Mouse (Mus musculus) liver, embryonic 16.5 days (tissue): Measurements from ENCODE around the gene Kmt2a. TPM values are rescaled to one million over a fixed set of nuclear protein-coding genes. Genes with fewer than 3 reads are reported as not detected.
A peak's percentile ranks its signal among the peaks of the same experiment; 100 is the strongest.
"Not testable (repeated sequence)": the region's sequence is repeated elsewhere in the genome, so short reads cannot be mapped to it uniquely, and the experiment has no call there.

ENCODE experiments used
- ATAC-seq: fragments of 200-750 bp; cut with Nextera tagmentation; 2 replicates; pipeline ENCODE4 v1.8.0; 2017; ENCODE audit warnings: low read depth, mild to moderate bottlenecking, moderate number of reproducible peaks, moderate library complexity
- H3K27ac ChIP-seq: fragments of 300-500 bp; sonication (generic); 2 replicates; pipeline ENCODE4 v1.5.1; 2014; ENCODE audit warnings: mild to moderate bottlenecking, low read length
- H3K27me3 ChIP-seq: fragments of 300-500 bp; sonication (generic); 2 replicates; pipeline ENCODE4 v1.6.1; 2014; ENCODE audit warnings: low read depth, low read length, mixed read lengths; ENCODE audit not compliant: control insufficient read depth, insufficient read depth
- H3K36me3 ChIP-seq: fragments of 300-500 bp; sonication (generic); 2 replicates; pipeline ENCODE4 v1.6.1; 2014; ENCODE audit warnings: mild to moderate bottlenecking; ENCODE audit not compliant: control insufficient read depth, insufficient read depth
- H3K4me1 ChIP-seq: fragments of 300-500 bp; sonication (generic); 2 replicates; pipeline ENCODE4 v1.6.1; 2014; ENCODE audit warnings: low read depth, low read length, mixed read lengths; ENCODE audit not compliant: control insufficient read depth
- H3K4me2 ChIP-seq: fragments of 300-500 bp; sonication (generic); 2 replicates; pipeline ENCODE4 v1.6.1; 2014; ENCODE audit warnings: low read depth, low read length, mixed read lengths
- H3K4me3 ChIP-seq: fragments of 300-500 bp; sonication (generic); 2 replicates; pipeline ENCODE4 v1.5.1; 2014; ENCODE audit warnings: low read depth, mild to moderate bottlenecking, low read length
- H3K9ac ChIP-seq: fragments of 300-500 bp; sonication (generic); 2 replicates; pipeline ENCODE4 v1.6.1; 2014; ENCODE audit warnings: low read depth, low read length
- H3K9me3 ChIP-seq: fragments of 300-500 bp; sonication (generic); replicated peaks from 2 replicates; pipeline ENCODE4 v1.6.1; 2016; ENCODE audit warnings: low read length; ENCODE audit not compliant: control insufficient read depth
- WGBS: fragments of 180-500 bp; shearing (Covaris S2); extraction: QIAGEN DNeasy Blood & Tissue Kit; methylation state at CpG from one replicate; pipeline ENCODE4 v1.1.7; 2014; ENCODE audit not compliant: insufficient replicate concordance; 5-methylcytosine and 5-hydroxymethylcytosine counted together
- polyA plus RNA-seq: library from polyadenylated mRNA; unstranded; fragments of >200 nt; fragmentation: Nextera tagmentation; extraction: Ambion mirVana; gene quantifications from 2 replicates; pipeline ENCODE4 v1.2.1, GENCODE M21; 2015

Gene Kmt2a
- polyA plus RNA-seq, 1 experiment from 2014 or later, result 3.0 TPM

DNA sequence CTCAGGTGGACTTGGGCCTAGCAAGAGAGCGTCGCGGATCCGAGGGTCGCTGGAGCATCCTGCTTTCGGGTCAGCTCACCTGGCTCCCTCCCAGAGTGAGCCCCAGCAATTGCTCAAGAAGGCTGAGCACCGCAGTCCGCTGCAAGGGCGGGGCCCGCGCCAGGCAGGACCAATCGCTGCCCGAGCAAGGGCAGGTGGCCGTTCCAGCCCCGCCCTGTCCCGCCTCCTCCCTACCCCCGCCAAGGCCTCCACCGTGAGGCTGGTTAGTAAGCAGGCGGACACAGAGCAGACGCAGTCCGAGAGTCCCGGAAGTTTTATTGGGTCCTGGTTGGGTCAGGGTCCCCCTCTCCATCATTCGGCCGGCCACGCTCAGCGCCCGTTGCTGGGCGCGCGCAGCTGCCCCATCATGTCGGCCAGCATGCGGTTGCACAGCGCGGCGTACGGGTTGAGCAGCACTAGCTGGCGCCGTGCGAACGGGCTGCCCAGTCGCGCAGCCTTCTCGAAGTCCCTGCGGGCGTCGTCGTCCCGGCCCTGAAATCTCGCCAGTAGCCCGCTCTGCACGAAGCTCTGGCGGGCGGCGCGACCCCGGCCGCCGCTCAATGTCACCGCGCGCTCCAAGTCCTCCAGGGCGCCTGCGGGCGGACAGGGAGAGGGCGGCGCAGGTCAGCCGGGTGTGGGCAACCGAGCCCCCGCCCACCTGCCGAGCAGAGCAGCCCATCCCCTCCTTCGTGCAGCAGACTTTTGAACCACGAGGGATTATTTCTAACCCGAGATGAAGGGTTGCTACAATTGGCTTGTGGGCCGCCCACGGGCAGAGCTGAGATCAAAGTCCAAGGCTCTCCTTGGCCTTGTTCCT, 81.8 kb downstream of the Kmt2a start, which contains the start of gene Tmem25:
TSS of gene Tmem25 (minus strand) at position 206 of the 856 bp plus-strand sequence.
- peak within 1 kb of the TSS; percentile 72 for H3K27ac ChIP-seq
- peak; percentile 89 for ATAC-seq

DNA sequence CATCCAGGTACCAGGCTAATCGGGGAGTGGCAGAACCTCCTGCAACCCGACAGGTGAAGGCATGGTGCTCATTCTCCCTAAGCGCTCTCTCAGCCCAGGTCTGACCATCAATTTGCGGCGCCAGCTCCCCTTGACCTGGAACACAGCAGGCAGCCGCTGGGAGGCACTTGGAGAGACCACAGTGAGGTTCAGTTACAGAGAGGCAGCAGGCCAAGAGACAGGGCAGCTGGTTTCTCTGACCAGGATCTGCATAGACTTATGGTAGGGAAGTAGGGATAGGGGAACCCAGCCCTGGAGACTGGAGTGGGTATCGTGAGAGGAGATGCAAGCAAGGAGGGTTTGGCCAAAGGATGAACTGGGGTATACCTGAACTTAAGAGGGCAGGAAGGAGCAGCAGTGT, 82.8 kb downstream of the Kmt2a start:
- Histone ChIP-seq H3K4me2 (peak overlapping the region; percentile 91; the same call in 1 of the 2 replicates), H3K27ac (no peak overlapping the region), H3K9ac (no peak overlapping the region), H3K36me3 (no peaks in the 10 kb centered on the region), H3K4me3 (no peak overlapping the region), H3K27me3 (peaks cover 35% of the 10 kb centered on the region), H3K9me3 (no peaks in the 10 kb centered on the region), H3K4me1 (peaks cover 14% of the 10 kb centered on the region)
- no peak for ATAC-seq
- 48% methylated on average over 7 of the region's 7 CpGs for WGBS

More for the DNA sequence above, 81.8 kb downstream of the Kmt2a start, which contains the start of gene Tmem25:
- H3K4me1 ChIP-seq, result peaks cover 14% of the 10 kb centered on the region
- H3K9me3 ChIP-seq, result no peaks in the 10 kb centered on the region
- no peaks in the 10 kb centered on the region for H3K36me3 ChIP-seq
- peaks cover 35% of the 10 kb centered on the region for H3K27me3 ChIP-seq
- under 1% methylated on average over 75 of the region's 75 CpGs for WGBS
- peak within 1 kb of the TSS; percentile 91 for H3K4me2 ChIP-seq
- peak within 1 kb of the TSS; percentile 64 for H3K4me3 ChIP-seq
- H3K9ac ChIP-seq, result peak within 1 kb of the TSS; percentile 61

DNA sequence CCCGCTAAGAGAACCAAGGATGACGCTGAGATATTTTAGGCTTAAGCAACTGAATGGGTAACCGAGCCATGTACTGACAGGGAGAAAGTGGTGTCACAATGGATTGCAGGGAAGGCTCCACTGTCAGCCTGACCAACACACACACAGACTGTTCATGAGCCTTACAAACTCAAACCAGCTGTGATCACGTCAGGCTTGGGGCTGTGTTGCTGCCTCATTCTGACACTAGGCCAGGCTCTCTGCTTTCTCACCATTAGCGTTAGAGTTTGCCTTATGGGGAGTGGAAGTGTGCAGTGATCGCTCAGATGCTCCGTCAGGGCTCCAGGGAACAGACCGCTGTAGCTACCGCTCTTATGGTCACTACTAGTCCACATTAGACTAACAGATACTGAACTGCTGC, 88.3 kb downstream of the Kmt2a start:
- Histone ChIP-seq H3K27ac (no peak overlapping the region), H3K4me3 (no peak overlapping the region), H3K4me1 (no peaks in the 10 kb centered on the region), H3K27me3 (peaks cover 4% of the 10 kb centered on the region; the same call in 1 of the 2 replicates), H3K9ac (no peak overlapping the region), H3K4me2 (no peak overlapping the region), H3K9me3 (no peaks in the 10 kb centered on the region), H3K36me3 (no peaks in the 10 kb centered on the region; the same call in 1 of the 2 replicates)
- ATAC-seq, result no peak
- WGBS, result 67% methylated on average over 9 of the region's 9 CpGs

DNA sequence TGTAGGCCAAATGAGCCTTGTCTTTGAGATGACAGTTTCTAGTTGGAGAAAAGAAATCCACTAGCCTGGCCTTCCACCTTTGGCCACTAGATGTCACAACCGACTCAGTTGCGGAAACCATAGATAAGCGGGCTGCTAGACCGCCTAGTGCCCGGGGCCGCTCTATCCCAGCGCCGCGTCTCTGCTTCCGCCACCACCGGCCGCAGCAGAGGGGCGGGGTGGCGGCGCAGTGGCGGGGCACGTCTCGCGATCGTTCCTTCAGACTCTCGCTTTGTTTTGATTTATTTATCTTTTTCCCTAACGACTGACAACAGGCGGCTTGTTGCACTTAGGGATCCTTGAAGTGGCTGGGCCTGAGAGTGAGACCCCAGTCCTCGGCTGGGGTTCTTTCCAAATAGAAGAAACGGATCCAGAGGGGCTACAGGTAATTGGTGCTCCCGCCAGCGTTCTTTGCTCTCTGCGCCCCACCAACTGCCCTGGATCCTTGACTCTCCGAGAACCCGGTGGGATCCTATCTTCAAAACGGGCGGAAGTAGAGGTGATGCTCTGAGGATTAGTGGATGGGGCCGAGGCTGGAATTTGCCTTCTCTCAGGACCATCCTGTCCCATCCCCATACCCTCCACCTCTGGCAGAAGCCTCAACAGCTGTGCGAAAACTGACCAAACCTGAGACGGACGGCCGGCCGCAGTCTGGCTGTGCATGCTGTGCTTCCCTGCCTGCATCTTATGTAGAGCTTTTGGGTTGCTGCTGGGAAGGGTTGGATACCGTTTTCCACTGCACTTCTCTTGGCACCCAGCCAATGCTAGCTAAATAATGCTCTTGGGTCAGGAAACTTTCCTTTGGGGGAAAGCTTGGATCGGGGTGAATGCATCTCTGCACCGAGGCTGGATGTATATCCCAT, 108.1 kb downstream of the Kmt2a start:
- ATAC-seq, result peak; percentile 100
- no peaks in the 10 kb centered on the region for H3K36me3 ChIP-seq
- no peaks in the 10 kb centered on the region for H3K27me3 ChIP-seq
- WGBS, result under 1% methylated on average over 41 of the region's 41 CpGs
- peak overlapping the region; percentile 78 for H3K27ac ChIP-seq
- H3K4me2 ChIP-seq, result peak overlapping the region; percentile 99
- H3K9ac ChIP-seq, result peak overlapping the region; percentile 72
- H3K9me3 ChIP-seq, result no peaks in the 10 kb centered on the region
- H3K4me1 ChIP-seq, result peaks cover 13% of the 10 kb centered on the region
- peak overlapping the region; percentile 83 for H3K4me3 ChIP-seq

DNA sequence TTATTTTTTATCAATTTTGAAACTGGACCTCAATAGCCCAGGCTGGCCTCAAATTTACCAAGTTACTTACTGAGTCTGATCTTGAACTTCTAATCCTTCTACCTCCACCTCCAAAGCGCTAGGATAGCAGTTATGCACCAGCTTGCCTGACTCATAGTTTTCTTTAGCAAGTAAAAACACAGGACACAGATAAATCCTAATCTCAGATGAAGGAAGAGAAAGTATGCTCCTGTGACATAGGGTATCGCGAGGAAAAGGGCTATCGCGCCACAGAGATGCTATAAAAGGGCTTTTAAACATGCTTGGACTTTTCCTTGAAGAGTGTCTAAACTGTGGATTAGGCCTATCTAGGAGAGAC, 108.7 kb downstream of the Kmt2a start:
- WGBS, result 18% methylated on average over 5 of the region's 5 CpGs
- peak overlapping the region; percentile 31; the same call in 1 of the 2 replicates for H3K9ac ChIP-seq
- H3K36me3 ChIP-seq, result no peaks in the 10 kb centered on the region
- peak overlapping the region; percentile 68; the same call in 1 of the 2 replicates for H3K27ac ChIP-seq
- no peaks in the 10 kb centered on the region for H3K9me3 ChIP-seq
- no peak overlapping the region for H3K4me3 ChIP-seq
- H3K27me3 ChIP-seq, result no peaks in the 10 kb centered on the region
- 0 out of 2 replicates have a peak overlapping the region, but pooled peaks have one; percentile 14 for H3K4me2 ChIP-seq
- no peak for ATAC-seq
- peaks cover 13% of the 10 kb centered on the region for H3K4me1 ChIP-seq

DNA sequence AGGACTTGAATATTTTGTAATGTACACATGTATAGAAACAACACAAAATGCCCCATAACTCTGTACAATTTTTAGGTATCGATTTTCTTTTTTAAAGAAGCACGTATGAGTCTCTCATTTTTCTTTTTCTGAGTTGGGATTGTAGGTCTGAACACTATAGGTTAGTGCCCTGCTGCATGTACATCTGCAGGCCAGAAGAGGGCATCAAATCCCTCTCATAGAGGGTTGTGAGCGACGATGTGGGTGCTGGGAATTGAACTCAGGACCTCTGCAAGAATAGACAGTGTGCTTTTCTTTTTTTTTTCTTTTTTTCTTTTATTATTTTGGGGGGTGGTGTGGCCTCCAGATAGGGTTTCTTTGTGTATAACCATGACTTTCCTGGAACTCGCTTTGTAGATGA, 109.7 kb downstream of the Kmt2a start:
- Histone ChIP-seq H3K27ac (no peak overlapping the region), H3K27me3 (no peaks in the 10 kb centered on the region), H3K9ac (no peak overlapping the region), H3K9me3 (no peaks in the 10 kb centered on the region), H3K4me3 (no peak overlapping the region), H3K36me3 (no peaks in the 10 kb centered on the region), H3K4me1 (peaks cover 14% of the 10 kb centered on the region), H3K4me2 (no peak overlapping the region)
- ATAC-seq, result no peak
- 85% methylated on average over 5 of the region's 5 CpGs for WGBS

DNA sequence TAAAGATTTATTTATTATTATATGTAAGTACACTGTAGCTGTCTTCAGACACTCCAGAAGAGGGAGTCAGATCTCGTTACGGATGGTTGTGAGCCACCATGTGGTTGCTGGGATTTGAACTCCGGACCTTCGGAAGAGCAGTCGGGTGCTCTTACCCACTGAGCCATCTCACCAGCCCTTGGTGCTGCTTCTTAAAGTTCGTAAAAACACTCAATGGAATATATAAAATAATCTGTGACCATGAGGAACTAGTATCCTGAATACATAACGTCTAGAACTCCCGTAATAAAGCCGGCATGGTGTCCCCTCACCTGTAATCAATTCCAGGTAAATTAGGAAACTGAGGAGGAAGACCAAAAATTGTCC, 113.1 kb downstream of the Kmt2a start:
- not testable (repeated sequence) for H3K36me3 ChIP-seq, ATAC-seq, H3K9me3 ChIP-seq, H3K27me3 ChIP-seq
- peak overlapping the region; percentile 87 for H3K4me3 ChIP-seq
- H3K9ac ChIP-seq, result peak overlapping the region; percentile 97
- H3K4me1 ChIP-seq, result peaks cover 22% of the 10 kb centered on the region
- WGBS, result 36% methylated on average over 7 of the region's 9 CpGs
- peak overlapping the region; percentile 96 for H3K27ac ChIP-seq
- peak overlapping the region; percentile 71 for H3K4me2 ChIP-seq

DNA sequence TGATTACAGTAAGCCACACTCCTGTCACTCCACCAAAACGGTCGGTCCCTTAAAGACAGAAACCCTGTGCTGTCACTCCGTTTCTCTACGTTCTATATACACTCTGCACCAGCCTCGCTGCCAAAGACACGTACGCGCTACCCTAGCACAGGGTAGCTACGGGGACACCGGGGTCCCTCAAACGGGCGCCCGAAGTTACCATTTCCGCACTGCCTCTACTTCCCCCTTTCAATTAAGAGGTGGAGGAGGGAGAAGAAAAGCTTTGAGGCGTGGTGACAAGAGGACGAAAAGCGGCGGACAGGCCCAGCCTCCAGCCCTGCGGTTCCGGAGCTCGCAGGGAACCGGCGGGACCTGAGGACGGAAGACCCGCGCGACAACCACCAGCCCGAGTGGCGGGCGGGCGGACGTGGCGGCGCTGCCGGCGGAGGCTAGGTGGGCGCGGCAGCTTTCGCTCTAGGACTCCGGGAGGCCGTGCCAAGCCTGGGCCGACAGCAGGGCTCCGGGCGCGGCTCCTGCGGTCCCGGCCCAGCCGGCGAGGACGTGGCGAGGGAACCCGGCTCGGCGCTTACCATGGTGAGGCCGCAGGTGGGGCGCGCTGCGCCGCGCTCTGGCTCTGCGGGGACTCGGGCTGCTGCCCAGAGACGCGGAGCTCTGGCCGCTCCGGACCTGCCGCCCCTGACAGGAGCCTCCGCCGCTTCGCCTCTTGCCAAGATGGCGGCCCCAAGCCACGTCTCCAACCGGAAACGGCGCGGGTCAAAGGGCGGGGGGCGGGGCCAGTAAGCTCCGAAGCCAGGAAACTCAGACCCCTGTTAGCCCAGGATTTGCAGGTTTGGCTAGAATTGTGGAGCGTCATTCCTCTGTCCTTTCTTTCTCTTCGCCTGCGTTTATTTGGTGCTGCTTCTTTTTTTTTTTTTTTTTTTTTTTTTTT, 113.7 kb downstream of the Kmt2a start, which contains the start of the genes Arcn1 and Ift46:
TSS of gene Arcn1 (minus strand) at position 745 of the 928 bp plus-strand sequence.
TSS of gene Ift46 (plus strand) at position 808 of the 928 bp plus-strand sequence.
- H3K4me1 ChIP-seq, result peaks cover 20% of the 10 kb centered on the region
- under 1% methylated on average over 79 of the region's 82 CpGs for WGBS

More for the DNA sequence above, 113.7 kb downstream of the Kmt2a start, which contains the start of the genes Arcn1 and Ift46:
- ATAC-seq, result peak; percentile 89
- Histone ChIP-seq H3K4me2 (peak within 1 kb of the TSS; percentile 71), H3K9me3 (no peaks in the 10 kb centered on the region), H3K27me3 (no peaks in the 10 kb centered on the region), H3K27ac (peak within 1 kb of the TSS; percentile 96), H3K9ac (peak within 1 kb of the TSS; percentile 97), H3K4me3 (peak within 1 kb of the TSS; percentile 87), H3K36me3 (no peaks in the 10 kb centered on the region)
